Mouse (Mus musculus): ENCODE measurements at regions not wholly inside any gene's neighbourhood (a gene's known extent, or its start where the extent isn't known, plus 50 kb on each side); places are given as distances from the start of the nearest gene placed in this dataset.

- ATAC-seq (replicated peaks; ENCODE audit: low FRiP score) (no peak), DNase-seq (ENCODE audit: low spot score) (no peak)
- Histone ChIP-seq H3K4me3 (ENCODE audit: low read depth, low read length) (no peak overlapping the region), H3K4me1 (replicated peaks; ENCODE audit: control insufficient read depth, insufficient read depth, low read length) (no peaks in the 10 kb centered on the region; the same call in 1 of the 2 replicates), H3K36me3 (ENCODE audit: control insufficient read depth, insufficient read depth, low read length) (no peaks in the 10 kb centered on the region), H3K9me3 (ENCODE audit: control insufficient read depth, low read length) (no peaks in the 10 kb centered on the region), H3K9ac (ENCODE audit: low read length) (no peak overlapping the region), H3K4me2 (ENCODE audit: low read depth, low read length, severe bottlenecking) (no peak overlapping the region), H3K27me3 (ENCODE audit: control insufficient read depth, insufficient read depth, low read length) (peaks cover 67% of the 10 kb centered on the region), H3K27ac (ENCODE audit: low read depth, low read length) (no peak overlapping the region)
- 91% methylated on average over 5 of the region's 5 CpGs for WGBS
These were observed 102.3 kb downstream of the Hsd17b3 start for GRCm38 (mm10) chr13:63986681-63987080.

GRCm38 (mm10) chr13:63985590-63985989, 103.4 kb downstream of the Hsd17b3 start:
- DNase-seq (ENCODE audit: low spot score) (peak; percentile 64), ATAC-seq (replicated peaks; ENCODE audit: low FRiP score) (peak; percentile 87)
- Histone ChIP-seq H3K9me3 (ENCODE audit: control insufficient read depth, low read length) (no peaks in the 10 kb centered on the region), H3K4me3 (ENCODE audit: low read depth, low read length) (no peak overlapping the region), H3K4me2 (ENCODE audit: low read depth, low read length, severe bottlenecking) (no peak overlapping the region), H3K36me3 (ENCODE audit: control insufficient read depth, insufficient read depth, low read length) (no peaks in the 10 kb centered on the region), H3K27me3 (ENCODE audit: control insufficient read depth, insufficient read depth, low read length) (peaks cover 73% of the 10 kb centered on the region), H3K9ac (ENCODE audit: low read length) (no peak overlapping the region), H3K4me1 (replicated peaks; ENCODE audit: control insufficient read depth, insufficient read depth, low read length) (peaks cover 1% of the 10 kb centered on the region; the same call in 1 of the 2 replicates), H3K27ac (ENCODE audit: low read depth, low read length) (no peak overlapping the region)
- WGBS, result 12% methylated on average over 4 of the region's 4 CpGs

GRCm38 (mm10) chr13:63985086-63985485, 103.9 kb downstream of the Hsd17b3 start:
- no peak overlapping the region for H3K9ac ChIP-seq (ENCODE audit: low read length)
- no peak overlapping the region for H3K4me3 ChIP-seq (ENCODE audit: low read depth, low read length)
- H3K36me3 ChIP-seq (ENCODE audit: control insufficient read depth, insufficient read depth, low read length), result no peaks in the 10 kb centered on the region
- no peak for DNase-seq (ENCODE audit: low spot score)
- H3K27me3 ChIP-seq (ENCODE audit: control insufficient read depth, insufficient read depth, low read length), result peaks cover 78% of the 10 kb centered on the region
- H3K4me2 ChIP-seq (ENCODE audit: low read depth, low read length, severe bottlenecking), result no peak overlapping the region
- 83% methylated on average over 5 of the region's 5 CpGs for WGBS
- H3K9me3 ChIP-seq (ENCODE audit: control insufficient read depth, low read length), result no peaks in the 10 kb centered on the region
- H3K4me1 ChIP-seq (replicated peaks; ENCODE audit: control insufficient read depth, insufficient read depth, low read length), result peaks cover 7% of the 10 kb centered on the region
- no peak overlapping the region for H3K27ac ChIP-seq (ENCODE audit: low read depth, low read length)
- ATAC-seq (replicated peaks; ENCODE audit: low FRiP score), result no peak

- WGBS, result 2% methylated on average over 7 of the region's 7 CpGs
These were observed 108.9 kb downstream of the Hsd17b3 start for GRCm38 (mm10) chr13:63980012-63980691.

GRCm38 (mm10) chr13:63979581-63979980, 109.4 kb downstream of the Hsd17b3 start:
- H3K27ac ChIP-seq (ENCODE audit: low read depth, low read length), result no peak overlapping the region

More at GRCm38 (mm10) chr13:63980012-63980691, 108.9 kb downstream of the Hsd17b3 start:
- no peak for DNase-seq (ENCODE audit: low spot score)
- Histone ChIP-seq H3K4me2 (ENCODE audit: low read depth, low read length, severe bottlenecking) (no peak overlapping the region), H3K9ac (ENCODE audit: low read length) (no peak overlapping the region), H3K27me3 (ENCODE audit: control insufficient read depth, insufficient read depth, low read length) (peaks cover 65% of the 10 kb centered on the region), H3K9me3 (ENCODE audit: control insufficient read depth, low read length) (no peaks in the 10 kb centered on the region), H3K4me1 (replicated peaks; ENCODE audit: control insufficient read depth, insufficient read depth, low read length) (peaks cover 10% of the 10 kb centered on the region), H3K27ac (ENCODE audit: low read depth, low read length) (no peak overlapping the region), H3K36me3 (ENCODE audit: control insufficient read depth, insufficient read depth, low read length) (no peaks in the 10 kb centered on the region), H3K4me3 (ENCODE audit: low read depth, low read length) (no peak overlapping the region)
- peak; percentile 85 for ATAC-seq (replicated peaks; ENCODE audit: low FRiP score)

GRCm38 (mm10) chr13:63969907-63970306, 119.1 kb downstream of the Hsd17b3 start:
- 79% methylated on average over 2 of the region's 2 CpGs for WGBS
- Histone ChIP-seq H3K4me3 (ENCODE audit: low read depth, low read length) (no peak overlapping the region), H3K9ac (ENCODE audit: low read length) (no peak overlapping the region), H3K27ac (ENCODE audit: low read depth, low read length) (no peak overlapping the region), H3K4me2 (ENCODE audit: low read depth, low read length, severe bottlenecking) (no peak overlapping the region), H3K9me3 (ENCODE audit: control insufficient read depth, low read length) (no peaks in the 10 kb centered on the region), H3K4me1 (replicated peaks; ENCODE audit: control insufficient read depth, insufficient read depth, low read length) (no peaks in the 10 kb centered on the region), H3K36me3 (ENCODE audit: control insufficient read depth, insufficient read depth, low read length) (no peaks in the 10 kb centered on the region), H3K27me3 (ENCODE audit: control insufficient read depth, insufficient read depth, low read length) (no peaks in the 10 kb centered on the region)
- DNase-seq (ENCODE audit: low spot score) (no peak), ATAC-seq (replicated peaks; ENCODE audit: low FRiP score) (no peak)

More at GRCm38 (mm10) chr13:63979581-63979980, 109.4 kb downstream of the Hsd17b3 start:
- no peaks in the 10 kb centered on the region for H3K9me3 ChIP-seq (ENCODE audit: control insufficient read depth, low read length)
- 3% methylated on average over 1 of the region's 1 CpGs for WGBS
- H3K27me3 ChIP-seq (ENCODE audit: control insufficient read depth, insufficient read depth, low read length), result peaks cover 61% of the 10 kb centered on the region
- H3K4me2 ChIP-seq (ENCODE audit: low read depth, low read length, severe bottlenecking), result no peak overlapping the region
- H3K4me3 ChIP-seq (ENCODE audit: low read depth, low read length), result no peak overlapping the region
- no peak for DNase-seq (ENCODE audit: low spot score)
- no peaks in the 10 kb centered on the region for H3K36me3 ChIP-seq (ENCODE audit: control insufficient read depth, insufficient read depth, low read length)
- no peak for ATAC-seq (replicated peaks; ENCODE audit: low FRiP score)
- no peak overlapping the region for H3K9ac ChIP-seq (ENCODE audit: low read length)
- H3K4me1 ChIP-seq (replicated peaks; ENCODE audit: control insufficient read depth, insufficient read depth, low read length), result peaks cover 10% of the 10 kb centered on the region

- Histone ChIP-seq H3K4me2 (ENCODE audit: low read depth, low read length, severe bottlenecking) (no peak overlapping the region), H3K27me3 (ENCODE audit: control insufficient read depth, insufficient read depth, low read length) (no peaks in the 10 kb centered on the region), H3K27ac (ENCODE audit: low read depth, low read length) (no peak overlapping the region), H3K36me3 (ENCODE audit: control insufficient read depth, insufficient read depth, low read length) (no peaks in the 10 kb centered on the region), H3K9ac (ENCODE audit: low read length) (no peak overlapping the region), H3K4me3 (ENCODE audit: low read depth, low read length) (no peak overlapping the region), H3K9me3 (ENCODE audit: control insufficient read depth, low read length) (no peaks in the 10 kb centered on the region), H3K4me1 (replicated peaks; ENCODE audit: control insufficient read depth, insufficient read depth, low read length) (no peaks in the 10 kb centered on the region)
- ATAC-seq (replicated peaks; ENCODE audit: low FRiP score) (no peak), DNase-seq (ENCODE audit: low spot score) (no peak)
- 47% methylated on average over 3 of the region's 3 CpGs for WGBS
These were observed 120.4 kb downstream of the Hsd17b3 start for GRCm38 (mm10) chr13:63968623-63969022.

- no peak for ATAC-seq (replicated peaks; ENCODE audit: low FRiP score)
These were observed 131.9 kb downstream of the Hsd17b3 start for GRCm38 (mm10) chr13:63957098-63957497.

GRCm38 (mm10) chr13:63954305-63954704, 134.7 kb downstream of the Hsd17b3 start:
- WGBS, result 89% methylated on average over 2 of the region's 2 CpGs
- H3K9ac ChIP-seq (ENCODE audit: low read length), result no peak overlapping the region
- no peak overlapping the region for H3K27ac ChIP-seq (ENCODE audit: low read depth, low read length)
- H3K9me3 ChIP-seq (ENCODE audit: control insufficient read depth, low read length), result peaks cover 4% of the 10 kb centered on the region; the same call in 1 of the 2 replicates
- no peak for ATAC-seq (replicated peaks; ENCODE audit: low FRiP score)
- no peak overlapping the region for H3K4me3 ChIP-seq (ENCODE audit: low read depth, low read length)
- no peaks in the 10 kb centered on the region for H3K4me1 ChIP-seq (replicated peaks; ENCODE audit: control insufficient read depth, insufficient read depth, low read length)
- H3K36me3 ChIP-seq (ENCODE audit: control insufficient read depth, insufficient read depth, low read length), result no peaks in the 10 kb centered on the region
- no peak overlapping the region for H3K4me2 ChIP-seq (ENCODE audit: low read depth, low read length, severe bottlenecking)
- no peaks in the 10 kb centered on the region for H3K27me3 ChIP-seq (ENCODE audit: control insufficient read depth, insufficient read depth, low read length)
- DNase-seq (ENCODE audit: low spot score), result no peak

More at GRCm38 (mm10) chr13:63957098-63957497, 131.9 kb downstream of the Hsd17b3 start:
- Histone ChIP-seq H3K27me3 (ENCODE audit: control insufficient read depth, insufficient read depth, low read length) (no peaks in the 10 kb centered on the region), H3K4me3 (ENCODE audit: low read depth, low read length) (no peak overlapping the region), H3K4me1 (replicated peaks; ENCODE audit: control insufficient read depth, insufficient read depth, low read length) (no peaks in the 10 kb centered on the region), H3K4me2 (ENCODE audit: low read depth, low read length, severe bottlenecking) (no peak overlapping the region), H3K9ac (ENCODE audit: low read length) (no peak overlapping the region), H3K27ac (ENCODE audit: low read depth, low read length) (no peak overlapping the region), H3K36me3 (ENCODE audit: control insufficient read depth, insufficient read depth, low read length) (no peaks in the 10 kb centered on the region), H3K9me3 (ENCODE audit: control insufficient read depth, low read length) (peaks cover 4% of the 10 kb centered on the region; the same call in 1 of the 2 replicates)
- 89% methylated on average over 5 of the region's 5 CpGs for WGBS
- no peak for DNase-seq (ENCODE audit: low spot score)

All from forebrain, embryonic 11.5 days (tissue).